Mouse (Mus musculus) hindbrain, embryonic 14.5 days (tissue): ENCODE results near the gene Cuedc2. TPM values are rescaled to one million over a fixed set of nuclear protein-coding genes. Genes with fewer than 3 reads are reported as not detected.
A peak's percentile ranks its signal among the peaks of the same experiment; 100 is the strongest.

Source experiments
- ATAC-seq: fragments of 200-750 bp; cut with Nextera tagmentation; 2 replicates; pipeline ENCODE4 v1.8.0; 2017; ENCODE audit warnings: moderate number of reproducible peaks, mild to moderate bottlenecking, moderate TSS enrichment, moderate library complexity; ENCODE audit not compliant: low FRiP score
- DNase-seq: peaks from one replicate; pipeline ENCODE4 v3.0.0-alpha.2; 2015; ENCODE audit warnings: low spot score
- H3K27ac ChIP-seq: fragments of 300-500 bp; sonication (generic); 2 replicates; pipeline ENCODE4 v1.5.1; 2014; ENCODE audit warnings: mild to moderate bottlenecking, moderate library complexity
- H3K27me3 ChIP-seq: fragments of 300-500 bp; sonication (generic); 2 replicates; pipeline ENCODE4 v1.6.1; 2014; ENCODE audit warnings: mild to moderate bottlenecking, low read length, mixed read lengths; ENCODE audit not compliant: control insufficient read depth, insufficient read depth
- H3K36me3 ChIP-seq: fragments of 300-500 bp; sonication (generic); replicated peaks from 2 replicates; pipeline ENCODE4 v1.6.1; 2014; ENCODE audit not compliant: control insufficient read depth, insufficient read depth
- H3K4me1 ChIP-seq: fragments of 300-500 bp; sonication (generic); replicated peaks from 2 replicates; pipeline ENCODE4 v1.6.1; 2014; ENCODE audit warnings: antibody characterized with exemption, low read length, mixed read lengths; ENCODE audit not compliant: control insufficient read depth, insufficient read depth
- H3K4me2 ChIP-seq: fragments of 300-500 bp; sonication (generic); replicated peaks from 2 replicates; pipeline ENCODE4 v1.6.1; 2014; ENCODE audit warnings: mild to moderate bottlenecking, moderate library complexity
- H3K4me3 ChIP-seq: fragments of 300-500 bp; sonication (generic); replicated peaks from 2 replicates; pipeline ENCODE4 v1.5.1; 2014; ENCODE audit warnings: mild to moderate bottlenecking, low read length
- H3K9ac ChIP-seq: fragments of 300-500 bp; sonication (generic); 2 replicates; pipeline ENCODE4 v1.6.1; 2014
- H3K9me3 ChIP-seq: fragments of 300-500 bp; sonication (generic); 2 replicates; pipeline ENCODE4 v1.6.1; 2016; ENCODE audit warnings: low read length; ENCODE audit not compliant: control insufficient read depth
- WGBS: fragments of 180-500 bp; shearing (Covaris S2); extraction: QIAGEN DNeasy Blood & Tissue Kit; methylation state at CpG from one replicate; pipeline ENCODE4 v1.1.7; 2014; 5-methylcytosine and 5-hydroxymethylcytosine counted together
- polyA plus RNA-seq: library from polyadenylated mRNA; unstranded; fragments of >200 nt; fragmentation: Nextera tagmentation; extraction: Ambion mirVana; gene quantifications from 2 replicates; pipeline ENCODE4 v1.2.1, GENCODE M21; 2014

Gene Cuedc2
- polyA plus RNA-seq, 1 experiment from 2014 or later: 318 TPM

DNA sequence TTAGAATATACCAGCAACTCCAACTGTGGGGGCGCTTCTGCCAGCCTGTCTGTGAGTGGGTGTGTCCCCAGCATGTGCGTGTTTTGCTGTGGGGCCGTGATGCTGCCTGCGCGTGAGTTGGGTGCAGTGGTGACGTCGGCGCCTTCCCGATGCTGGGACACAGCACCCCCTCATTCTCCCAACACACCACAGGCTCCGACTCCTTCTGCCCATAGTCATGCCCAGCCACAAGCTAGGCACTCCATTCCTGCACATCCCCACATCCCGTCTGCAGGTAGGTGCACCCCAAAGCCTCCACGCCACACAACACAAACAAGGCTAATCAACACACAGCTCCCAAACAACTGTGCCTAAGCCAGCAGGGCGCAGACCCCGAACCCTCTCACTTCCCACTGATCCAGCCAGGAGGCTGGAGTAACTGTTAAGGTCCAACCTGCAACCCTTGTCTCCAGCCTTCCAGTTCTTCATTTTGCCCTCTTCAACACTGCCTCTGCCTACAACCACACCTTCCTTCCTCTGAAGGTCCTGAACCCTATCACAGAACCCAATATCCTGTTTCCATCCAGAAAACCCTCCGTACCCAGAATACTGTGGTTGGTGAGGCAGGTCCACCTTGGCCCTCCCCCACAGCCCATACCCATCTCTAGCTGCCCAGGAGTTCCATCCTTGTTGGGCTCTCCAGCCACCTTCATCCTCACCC lies 21.5 kb downstream of the Cuedc2 start:
- DNase-seq (no peak), ATAC-seq (no peak)
- Histone ChIP-seq H3K36me3 (peaks cover 23% of the 10 kb centered on the region), H3K27me3 (peaks cover 68% of the 10 kb centered on the region), H3K27ac (peak overlapping the region; percentile 62), H3K9ac (peak overlapping the region; percentile 83), H3K4me3 (peak overlapping the region; percentile 57), H3K9me3 (no peaks in the 10 kb centered on the region), H3K4me1 (peaks cover 55% of the 10 kb centered on the region), H3K4me2 (peak overlapping the region; percentile 81)
- WGBS: 28% methylated on average over 15 of the region's 15 CpGs

DNA sequence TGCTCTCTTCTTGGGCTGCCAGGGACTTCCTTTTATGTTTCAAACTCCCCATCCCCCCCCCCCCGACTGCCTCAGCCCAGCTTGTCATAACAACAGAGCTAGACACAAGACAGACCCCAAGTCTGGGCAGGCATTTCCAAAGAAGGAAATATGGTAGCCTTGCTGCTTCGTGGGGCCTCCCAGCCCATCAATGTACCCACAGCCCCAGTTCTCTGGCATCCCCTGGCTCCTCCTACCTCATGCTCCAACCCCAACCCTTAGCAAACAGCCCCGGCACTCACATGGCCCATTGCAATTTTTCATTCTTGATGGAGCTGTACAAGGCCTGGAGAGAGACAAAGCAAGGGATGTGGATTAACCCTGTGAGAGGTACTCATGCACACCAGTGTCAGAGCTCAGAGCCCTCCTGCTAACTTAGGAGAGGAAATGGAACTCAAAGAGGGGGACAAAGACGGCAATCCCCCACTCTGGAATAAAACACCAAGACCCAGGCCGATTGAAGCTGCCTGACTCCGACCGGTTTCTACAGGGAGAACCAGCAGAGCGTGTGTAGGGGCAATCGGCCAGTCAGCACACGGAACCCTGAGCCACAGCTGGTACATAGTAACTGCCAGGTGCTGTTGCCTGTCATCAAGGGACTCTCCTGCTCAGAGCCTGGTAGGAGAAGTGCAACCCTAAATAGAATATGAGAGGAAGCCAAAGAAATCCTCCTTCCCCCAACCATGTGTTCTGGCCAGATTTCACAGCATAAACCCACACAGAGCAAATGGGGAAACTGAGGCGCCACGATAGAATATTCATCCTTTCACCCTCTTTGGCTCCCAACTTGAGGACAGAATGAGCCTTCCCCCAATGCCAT lies 22.5 kb downstream of the Cuedc2 start:
- DNase-seq: no peak
- H3K27ac ChIP-seq: no peak overlapping the region
- H3K36me3 ChIP-seq: peaks cover 26% of the 10 kb centered on the region
- no peaks in the 10 kb centered on the region for H3K9me3 ChIP-seq
- H3K4me3 ChIP-seq: peak overlapping the region; percentile 57
- peaks cover 45% of the 10 kb centered on the region for H3K4me1 ChIP-seq
- 38% methylated on average over 12 of the region's 12 CpGs for WGBS
- H3K27me3 ChIP-seq: peaks cover 68% of the 10 kb centered on the region
- peak overlapping the region; percentile 81 for H3K4me2 ChIP-seq
- no peak for ATAC-seq
- H3K9ac ChIP-seq: peak overlapping the region; percentile 83

DNA sequence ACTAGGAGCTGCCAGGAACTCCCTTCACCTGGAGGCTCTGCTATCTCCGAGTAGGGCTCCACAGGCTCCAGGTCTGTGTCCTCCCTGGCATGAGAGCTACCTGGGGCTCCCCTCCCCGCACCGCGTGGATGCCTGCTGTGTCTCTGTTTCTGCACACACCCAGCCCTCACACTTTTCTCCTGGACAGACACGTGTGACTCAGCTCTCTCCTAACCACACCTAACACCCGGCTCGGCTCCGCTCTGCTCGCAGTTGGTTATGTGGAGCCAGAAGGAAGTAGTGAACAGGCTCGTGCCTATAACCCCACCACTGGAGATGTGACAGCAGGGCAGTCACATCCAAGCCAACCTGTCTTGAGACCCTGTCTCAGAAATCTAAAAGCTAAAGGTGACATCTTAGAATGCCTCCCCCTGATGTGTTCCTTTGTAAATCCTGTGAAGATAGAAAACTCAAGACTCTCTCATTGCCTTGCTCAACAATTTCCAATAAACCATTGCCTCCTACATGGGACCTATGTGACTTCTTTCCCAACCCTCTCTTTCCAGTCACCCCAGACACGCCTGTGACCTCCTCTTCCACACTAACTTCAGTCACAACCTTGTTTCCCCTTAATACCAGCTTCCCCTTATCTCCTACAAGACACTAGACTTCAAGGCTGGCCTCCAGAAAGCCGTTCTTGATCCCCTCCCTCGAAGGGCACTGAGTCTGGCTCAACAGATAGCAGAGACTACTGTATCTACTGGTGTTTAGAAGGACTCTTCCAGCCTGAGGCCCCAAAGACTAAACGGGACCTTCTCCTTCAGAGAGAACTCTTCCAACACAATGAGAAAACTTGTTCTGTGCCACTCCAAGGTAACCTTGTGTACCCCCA lies 23.4 kb downstream of the Cuedc2 start:
- no peak for DNase-seq
- Histone ChIP-seq H3K9ac (no peak overlapping the region), H3K9me3 (no peaks in the 10 kb centered on the region), H3K36me3 (peaks cover 26% of the 10 kb centered on the region), H3K27ac (no peak overlapping the region), H3K4me3 (no peak overlapping the region), H3K4me2 (peak overlapping the region; percentile 81; the same call in 1 of the 2 replicates), H3K27me3 (peaks cover 62% of the 10 kb centered on the region), H3K4me1 (peaks cover 40% of the 10 kb centered on the region)
- 51% methylated on average over 14 of the region's 14 CpGs for whole genome bisulfite sequencing
- no peak for ATAC-seq

DNA sequence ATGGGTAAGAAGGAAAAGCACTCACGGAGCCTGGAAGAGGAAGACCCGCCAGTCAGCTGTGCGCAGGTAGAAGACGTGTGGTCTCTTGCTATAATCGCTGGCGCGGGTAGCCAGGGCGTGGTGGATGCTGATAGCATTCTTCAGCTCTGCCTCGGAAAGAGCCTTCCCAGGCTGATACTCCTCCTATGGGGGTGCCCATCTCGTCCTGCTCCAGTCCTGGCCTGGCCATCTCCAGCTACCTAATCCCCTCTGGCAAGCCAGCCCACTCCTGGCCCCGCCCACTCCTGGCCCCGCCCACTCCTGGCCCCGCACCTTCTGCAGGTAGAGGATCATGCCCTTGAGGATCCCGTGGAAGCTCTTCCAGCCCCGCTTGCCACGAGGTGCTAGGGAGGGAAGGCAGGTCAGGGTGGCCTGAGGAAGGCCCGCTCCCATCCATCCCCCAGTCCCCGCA lies 24.3 kb downstream of the Cuedc2 start:
- Histone ChIP-seq H3K27me3 (peaks cover 53% of the 10 kb centered on the region), H3K4me1 (peaks cover 33% of the 10 kb centered on the region), H3K27ac (no peak overlapping the region), H3K4me2 (no peak overlapping the region), H3K4me3 (no peak overlapping the region), H3K9ac (no peak overlapping the region), H3K9me3 (no peaks in the 10 kb centered on the region), H3K36me3 (peaks cover 26% of the 10 kb centered on the region)
- WGBS: 14% methylated on average over 18 of the region's 18 CpGs
- ATAC-seq (no peak), DNase-seq (no peak)

DNA sequence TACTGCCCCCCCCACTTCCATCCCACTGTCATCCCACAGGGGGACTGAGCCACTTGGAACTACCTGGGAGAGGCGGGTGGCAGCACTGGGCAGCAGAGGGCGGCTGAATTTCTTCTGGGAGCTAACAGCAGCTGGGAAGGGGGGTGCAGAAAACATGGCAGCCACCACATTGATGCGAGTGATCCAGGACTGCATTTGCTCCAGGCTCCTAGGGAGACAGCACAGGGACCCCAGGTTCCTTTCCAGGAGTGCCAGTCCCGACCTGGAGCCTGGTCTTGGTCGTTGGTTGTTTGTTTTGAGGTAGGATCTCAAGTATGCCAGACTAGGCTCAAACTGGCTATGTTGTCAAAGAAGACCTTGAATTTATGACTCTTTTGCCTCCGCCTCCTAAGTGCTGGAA lies 24.9 kb downstream of the Cuedc2 start:
- Histone ChIP-seq H3K4me1 (peaks cover 28% of the 10 kb centered on the region), H3K4me3 (no peak overlapping the region), H3K9ac (no peak overlapping the region), H3K9me3 (no peaks in the 10 kb centered on the region), H3K4me2 (no peak overlapping the region), H3K36me3 (peaks cover 26% of the 10 kb centered on the region), H3K27me3 (peaks cover 51% of the 10 kb centered on the region), H3K27ac (no peak overlapping the region)
- 79% methylated on average over 6 of the region's 6 CpGs for WGBS
- DNase-seq (no peak), ATAC-seq (no peak)

DNA sequence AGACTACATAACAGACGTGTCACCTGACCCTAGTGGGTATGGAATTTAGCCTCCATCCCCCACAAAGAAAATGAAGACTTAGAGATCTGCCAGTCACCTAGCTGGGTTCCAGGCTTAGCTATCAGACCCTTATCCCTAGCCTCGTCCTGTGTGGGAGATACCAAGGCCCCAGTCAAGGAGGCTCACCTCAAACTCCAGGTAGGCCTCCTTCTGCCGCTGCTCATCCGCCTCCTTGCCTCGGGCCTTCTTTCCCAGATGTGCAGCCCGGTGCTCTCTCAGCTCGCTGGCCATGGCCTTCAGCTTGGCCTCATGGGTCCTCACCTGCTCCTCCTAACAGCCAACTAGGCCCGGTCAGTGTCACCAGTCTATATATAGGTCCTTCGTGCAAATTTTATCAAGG lies 25.4 kb downstream of the Cuedc2 start:
- 89% methylated on average over 9 of the region's 9 CpGs for WGBS
- H3K36me3 ChIP-seq: peaks cover 26% of the 10 kb centered on the region
- peaks cover 51% of the 10 kb centered on the region for H3K27me3 ChIP-seq
- H3K4me2 ChIP-seq: no peak overlapping the region
- H3K9ac ChIP-seq: no peak overlapping the region
- no peaks in the 10 kb centered on the region for H3K9me3 ChIP-seq
- no peak overlapping the region for H3K4me3 ChIP-seq
- no peak overlapping the region for H3K27ac ChIP-seq
- peaks cover 23% of the 10 kb centered on the region for H3K4me1 ChIP-seq
- ATAC-seq (no peak), DNase-seq (no peak)

DNA sequence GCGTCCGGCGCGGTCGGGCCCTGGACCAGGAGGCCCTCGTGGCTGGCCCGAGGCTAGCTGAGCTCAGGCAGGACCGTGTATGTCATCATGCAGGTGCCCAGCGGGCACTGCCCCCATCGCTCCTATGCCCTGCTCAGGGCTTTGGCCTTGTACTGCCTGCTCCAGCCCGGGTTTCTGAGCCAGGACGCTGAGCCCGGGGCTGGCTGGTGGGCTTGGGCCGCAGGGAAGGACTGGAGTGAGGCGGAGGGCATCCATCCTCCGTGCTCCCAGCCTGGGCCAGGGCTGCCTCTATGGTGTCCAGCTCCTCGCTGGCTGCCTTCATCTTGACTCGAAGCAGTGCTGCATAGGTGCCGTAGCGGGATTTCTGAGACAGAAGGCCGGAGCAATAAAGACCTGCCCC lies 25.9 kb downstream of the Cuedc2 start:
- H3K27me3 ChIP-seq: peaks cover 55% of the 10 kb centered on the region
- WGBS: 90% methylated on average over 21 of the region's 21 CpGs
- no peak overlapping the region for H3K4me3 ChIP-seq
- DNase-seq: no peak
- H3K27ac ChIP-seq: no peak overlapping the region
- no peak for ATAC-seq
- H3K9ac ChIP-seq: no peak overlapping the region
- peaks cover 26% of the 10 kb centered on the region for H3K36me3 ChIP-seq
- H3K4me1 ChIP-seq: peaks cover 18% of the 10 kb centered on the region
- no peaks in the 10 kb centered on the region for H3K9me3 ChIP-seq
- no peak overlapping the region for H3K4me2 ChIP-seq

DNA sequence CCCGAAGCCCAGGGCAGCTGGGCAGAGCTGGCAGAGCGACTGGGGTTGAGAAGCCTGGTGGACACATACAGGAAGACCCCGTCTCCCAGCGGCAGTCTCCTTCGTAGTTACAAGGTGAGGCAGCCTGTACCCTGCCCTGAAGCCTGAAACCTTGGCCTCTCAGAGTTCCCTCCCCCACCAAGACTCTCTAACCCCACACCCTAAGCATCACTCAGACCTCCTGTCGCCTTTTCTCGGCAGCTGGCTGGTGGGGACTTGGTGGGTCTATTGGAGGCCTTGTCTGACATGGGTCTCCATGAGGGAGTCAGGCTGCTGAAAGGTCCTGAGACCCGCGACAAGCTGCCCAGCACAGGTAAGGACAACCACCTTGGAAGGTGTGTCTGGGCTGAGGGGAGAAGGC lies 27.2 kb downstream of the Cuedc2 start:
- no peak overlapping the region for H3K27ac ChIP-seq
- no peak overlapping the region for H3K9ac ChIP-seq
- WGBS: 90% methylated on average over 9 of the region's 9 CpGs
- H3K27me3 ChIP-seq: peaks cover 54% of the 10 kb centered on the region
- H3K36me3 ChIP-seq: peaks cover 26% of the 10 kb centered on the region
- H3K4me1 ChIP-seq: peaks cover 7% of the 10 kb centered on the region
- ATAC-seq (no peak), DNase-seq (no peak)
- no peak overlapping the region for H3K4me3 ChIP-seq
- H3K9me3 ChIP-seq: no peaks in the 10 kb centered on the region
- H3K4me2 ChIP-seq: no peak overlapping the region
